Mouse (Mus musculus) spleen, postnatal 10 days (tissue): ENCODE results near the gene Fam168a.
A peak's percentile ranks its signal among the peaks of the same experiment; 100 is the strongest.

ENCODE experiments used
- DNase-seq, 2 experiments: peaks; one replicate each; pipeline ENCODE4 v3.0.0; 2021 to 2022; ENCODE audit warnings: low spot score in 2 of 2

The Fam168a gene

GRCm38 (mm10) chr7:100780192-100780591, 73.8 kb downstream of the Fam168a start:
- no peak for DNase-seq

GRCm38 (mm10) chr7:100784650-100785049, 78.2 kb downstream of the Fam168a start:
- DNase-seq: no peak

GRCm38 (mm10) chr7:100785426-100785825, 79.0 kb downstream of the Fam168a start:
- no peak for DNase-seq

- no peak for DNase-seq
These were observed 79.6 kb downstream of the Fam168a start for GRCm38 (mm10) chr7:100786078-100786477.

GRCm38 (mm10) chr7:100788291-100788690, 81.9 kb downstream of the Fam168a start:
- DNase-seq: no peak

GRCm38 (mm10) chr7:100798810-100799209, 92.4 kb downstream of the Fam168a start:
- DNase-seq: no peak

- no peak for DNase-seq
These were observed 99.0 kb downstream of the Fam168a start for GRCm38 (mm10) chr7:100805391-100805790.

- DNase-seq: no peak
These were observed 105.5 kb downstream of the Fam168a start for GRCm38 (mm10) chr7:100811912-100812311.

- DNase-seq: no peak
These were observed 106.2 kb downstream of the Fam168a start for GRCm38 (mm10) chr7:100812641-100813040.

GRCm38 (mm10) chr7:100815900-100816570, 109.6 kb downstream of the Fam168a start:
- DNase-seq: no peak

GRCm38 (mm10) chr7:100816759-100817441, 110.5 kb downstream of the Fam168a start:
- no peak for DNase-seq

- no peak for DNase-seq
These were observed 111.0 kb downstream of the Fam168a start for GRCm38 (mm10) chr7:100817442-100817760.

- DNase-seq: peak in 1 of 2 experiments; percentile 44
These were observed 112.1 kb downstream of the Fam168a start for GRCm38 (mm10) chr7:100818401-100819064.

- DNase-seq: no peak
These were observed 118.2 kb downstream of the Fam168a start for GRCm38 (mm10) chr7:100824661-100825060.

GRCm38 (mm10) chr7:100828549-100828948, 122.1 kb downstream of the Fam168a start:
- no peak for DNase-seq

GRCm38 (mm10) chr7:100833859-100834258, 127.4 kb downstream of the Fam168a start:
- DNase-seq: no peak

- peak in 1 of 2 experiments; percentile 43 for DNase-seq
These were observed 128.7 kb downstream of the Fam168a start for GRCm38 (mm10) chr7:100835168-100835567.

- no peak for DNase-seq
These were observed 129.3 kb downstream of the Fam168a start for GRCm38 (mm10) chr7:100835711-100836110.

GRCm38 (mm10) chr7:100836657-100837056, 130.2 kb downstream of the Fam168a start:
- DNase-seq: no peak

GRCm38 (mm10) chr7:100837701-100838100, 131.3 kb downstream of the Fam168a start:
- DNase-seq: no peak

- DNase-seq: peak in 1 of 2 experiments; percentile 22
These were observed 133.4 kb downstream of the Fam168a start for GRCm38 (mm10) chr7:100839632-100840402.

GRCm38 (mm10) chr7:100840906-100841305, 134.5 kb downstream of the Fam168a start:
- DNase-seq: no peak
